Mouse (Mus musculus) kidney, adult 8-10 months (tissue): Measurements from ENCODE around the gene Carm1.
"Not testable (repeated sequence)": the region's sequence is repeated elsewhere in the genome, so short reads cannot be mapped to it uniquely, and the experiment has no call there.

Experiments used
- DNase-seq, 2 experiments: peaks; one replicate each; pipeline ENCODE4 v3.0.0; 2022

The Carm1 gene

GRCm38 (mm10) chr9:21539981-21540753 lies 6.5 kb upstream of the Carm1 start:
- no peak for DNase-seq

DNA sequence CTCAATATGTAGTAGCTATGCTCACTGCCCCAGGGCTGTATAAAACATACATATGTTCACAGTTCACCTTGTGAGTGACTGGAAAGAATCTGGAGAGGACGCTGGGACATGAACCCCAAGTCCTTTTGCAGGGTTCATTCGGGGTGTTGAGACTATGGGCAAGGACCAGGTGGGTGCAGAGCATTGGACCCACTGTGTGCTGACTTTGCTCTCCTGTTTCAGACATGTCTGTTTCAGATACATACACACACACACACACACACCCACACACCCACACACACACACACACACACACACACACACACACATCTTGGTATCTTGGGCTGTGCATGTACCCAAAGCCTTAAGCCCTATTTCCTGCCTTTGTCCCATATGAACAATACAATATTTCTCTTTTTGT lies 4.7 kb upstream of the Carm1 start:
- DNase-seq: not testable (repeated sequence)

DNA sequence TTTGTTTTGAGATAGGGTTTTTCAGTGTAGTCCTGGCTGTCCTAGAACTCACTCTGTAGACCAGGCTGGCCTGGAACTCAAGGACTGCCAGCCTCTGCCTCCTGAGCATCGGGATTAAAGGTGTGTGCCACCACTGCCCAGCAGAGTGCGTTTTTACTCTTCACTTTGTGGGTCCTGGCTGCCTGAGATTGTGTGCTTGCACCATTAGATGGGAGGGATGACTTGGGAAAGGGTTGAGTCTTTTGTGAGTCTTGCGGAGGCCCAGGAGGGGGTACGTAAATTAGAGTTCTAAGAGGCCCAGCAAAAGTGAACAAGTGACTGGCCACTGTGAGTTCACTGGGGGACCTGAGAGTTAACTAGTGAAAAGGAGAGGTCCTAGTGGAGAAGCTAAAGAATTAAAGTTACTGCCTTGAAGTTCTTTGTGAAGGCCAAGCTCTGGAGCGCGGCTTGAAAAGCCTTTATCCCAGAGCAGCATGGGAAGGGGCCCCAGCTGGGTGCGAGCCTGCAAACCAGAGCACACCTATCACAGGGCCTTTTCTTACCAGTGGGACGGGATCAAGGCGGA lies 1.3 kb upstream of the Carm1 start:
- DNase-seq: no peak

DNA sequence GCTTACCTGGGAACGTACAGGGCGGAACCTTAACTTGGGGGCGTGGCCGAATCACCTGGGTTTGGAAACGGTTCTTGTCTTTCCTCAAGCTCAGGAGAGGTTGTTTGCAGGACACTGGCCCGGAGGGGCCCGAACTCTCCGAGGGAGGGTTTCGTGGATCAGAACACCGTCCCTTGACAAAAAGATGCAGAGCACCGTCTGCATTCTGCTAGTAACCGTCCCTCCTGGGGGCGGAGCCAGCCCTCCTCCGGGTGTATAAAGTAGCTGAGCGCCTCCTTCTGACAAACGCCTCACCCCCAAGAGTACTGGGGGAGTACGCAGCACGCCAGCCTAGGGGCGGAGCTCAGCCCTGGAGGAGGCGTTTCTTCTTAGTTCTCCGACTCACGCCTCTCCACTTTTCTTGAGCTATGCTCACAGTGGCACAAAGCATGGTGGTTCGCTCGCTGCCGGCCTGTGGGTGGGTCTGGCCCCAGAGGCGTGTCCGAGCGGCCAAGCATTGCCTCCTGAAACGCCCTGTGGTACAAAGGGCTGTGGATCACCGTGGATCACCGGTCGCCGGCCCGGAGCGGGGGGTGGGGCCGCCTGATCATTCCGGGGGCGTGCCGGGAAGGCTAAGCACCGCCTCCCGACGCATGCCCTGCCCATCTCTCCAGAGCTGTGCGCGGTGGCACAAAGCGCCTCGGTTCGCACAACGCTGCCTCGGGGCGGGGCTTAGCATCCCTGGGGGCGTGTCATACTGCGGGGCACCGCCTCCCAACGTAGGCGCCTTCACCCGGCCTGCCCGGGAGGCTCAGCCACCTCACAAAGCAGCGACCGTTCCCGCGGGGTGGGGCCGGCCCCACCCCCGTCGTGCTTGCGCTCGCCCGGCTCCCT lies 542 bp upstream of the Carm1 start:
- DNase-seq: peak; percentile 99 to 100

- peak; percentile 52 to 56 for DNase-seq
These were observed 614 bp downstream of the Carm1 start for GRCm38 (mm10) chr9:21547075-21547941.

- DNase-seq: no peak
These were observed 4.4 kb downstream of the Carm1 start for GRCm38 (mm10) chr9:21551049-21551448.

GRCm38 (mm10) chr9:21553607-21554273 lies 7.0 kb downstream of the Carm1 start:
- no peak for DNase-seq

DNA sequence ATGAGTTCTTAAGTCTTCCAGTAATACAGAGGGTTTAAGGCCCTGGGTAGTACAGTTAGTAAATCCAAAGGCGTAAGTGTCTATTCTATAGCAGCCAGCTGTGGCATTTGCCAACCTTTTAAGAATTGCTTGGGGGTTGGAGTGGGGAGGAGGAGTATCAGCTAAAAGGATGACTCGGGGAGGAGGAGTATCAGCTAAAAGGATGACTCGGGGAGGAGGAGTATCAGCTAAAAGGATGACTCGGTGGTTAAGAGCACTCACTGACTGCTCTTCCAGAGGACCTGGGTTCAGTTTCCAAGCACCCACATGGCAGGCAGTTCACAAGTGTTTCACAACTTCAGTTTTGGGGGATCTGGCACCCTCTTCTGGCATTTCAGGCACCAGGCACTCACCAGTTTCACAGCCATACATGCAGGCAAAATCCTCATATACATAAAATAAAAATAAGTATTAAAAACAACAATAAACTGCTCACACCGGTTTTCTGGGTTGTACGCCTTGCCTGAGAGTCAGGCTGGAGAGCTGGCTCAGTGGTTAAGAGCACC lies 8.6 kb downstream of the Carm1 start:
- DNase-seq: no peak

DNA sequence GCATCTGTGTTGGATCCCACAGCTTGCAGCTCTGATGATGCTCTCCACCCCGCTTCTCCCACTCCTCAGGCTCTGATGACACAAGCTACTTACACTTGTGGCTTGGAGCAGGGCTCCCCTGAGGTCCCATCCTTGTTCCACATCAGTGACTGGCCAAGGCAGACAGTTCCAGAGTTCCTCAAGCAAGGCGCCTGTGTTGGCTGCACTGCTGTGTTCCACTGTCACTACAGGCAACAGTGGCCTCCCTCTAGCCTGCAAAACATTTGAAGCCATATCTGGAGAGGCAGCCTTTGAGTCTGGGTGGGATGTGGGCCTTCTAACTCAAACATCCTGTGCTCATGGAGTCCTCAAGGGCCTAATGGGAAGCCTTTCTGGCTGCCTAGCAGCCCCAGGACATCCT lies 10.3 kb downstream of the Carm1 start:
- DNase-seq: no peak

- DNase-seq: no peak
These were observed 10.9 kb downstream of the Carm1 start for GRCm38 (mm10) chr9:21557556-21557955.

DNA sequence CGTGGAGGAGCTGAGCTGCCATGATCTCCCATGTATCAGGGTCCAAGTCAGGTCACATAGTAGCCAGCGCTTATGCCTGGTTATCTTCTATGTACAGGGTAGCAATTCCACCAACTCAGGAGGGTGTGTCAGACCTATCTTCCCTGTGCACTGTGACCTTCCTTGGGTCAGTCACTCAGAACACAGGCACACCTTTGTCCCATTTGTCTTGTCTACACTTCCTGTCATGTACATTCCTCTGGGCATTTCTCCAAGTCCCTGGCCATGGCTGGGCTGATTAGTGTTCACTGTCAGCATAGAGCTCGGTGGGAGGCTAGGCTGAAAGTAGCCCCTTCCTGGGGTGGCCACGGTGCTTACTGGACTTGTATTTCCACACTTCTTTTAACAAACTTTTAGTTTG lies 11.7 kb downstream of the Carm1 start:
- peak in 1 of 2 experiments; percentile 26 for DNase-seq

DNA sequence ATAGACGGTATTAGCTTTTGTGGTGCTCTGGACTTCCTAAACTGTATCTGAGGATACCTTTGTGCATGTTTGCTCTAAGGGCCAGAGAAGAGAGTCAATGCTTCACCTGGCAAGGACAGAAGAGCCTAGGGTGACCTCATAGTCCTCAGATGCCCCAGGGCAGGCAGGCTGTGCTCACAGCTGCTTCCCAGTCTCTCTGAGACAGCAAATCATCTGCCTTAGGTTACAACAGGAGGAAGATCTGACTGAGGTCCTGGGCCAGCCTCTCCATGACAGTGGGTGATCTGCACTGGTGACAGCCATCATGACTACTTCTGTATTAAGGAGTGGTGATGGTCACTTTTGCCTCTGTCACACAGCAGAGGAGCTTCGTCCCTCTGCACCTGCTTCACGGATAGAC lies 12.5 kb downstream of the Carm1 start:
- no peak for DNase-seq

DNA sequence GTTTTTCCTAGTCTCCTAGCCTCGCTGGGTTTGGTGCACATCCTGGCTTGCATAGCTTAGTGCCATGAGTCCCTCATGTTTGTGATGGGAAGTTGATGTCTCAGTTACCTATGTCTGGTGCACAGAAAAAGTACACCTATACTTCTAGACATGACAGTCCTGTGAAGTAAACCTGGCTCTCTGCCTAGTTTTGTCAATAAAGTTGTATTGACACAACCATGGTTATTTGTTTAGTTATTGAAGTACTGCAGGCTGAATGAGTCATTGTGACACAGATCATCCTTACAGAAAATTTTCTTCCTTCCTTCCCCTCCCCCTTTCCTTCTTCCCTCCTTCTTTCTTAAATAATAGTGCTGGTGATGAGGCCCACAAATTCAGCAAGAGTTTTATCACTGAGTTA lies 17.7 kb downstream of the Carm1 start:
- DNase-seq: no peak

- no peak for DNase-seq
These were observed 18.4 kb downstream of the Carm1 start for GRCm38 (mm10) chr9:21565004-21565586.

DNA sequence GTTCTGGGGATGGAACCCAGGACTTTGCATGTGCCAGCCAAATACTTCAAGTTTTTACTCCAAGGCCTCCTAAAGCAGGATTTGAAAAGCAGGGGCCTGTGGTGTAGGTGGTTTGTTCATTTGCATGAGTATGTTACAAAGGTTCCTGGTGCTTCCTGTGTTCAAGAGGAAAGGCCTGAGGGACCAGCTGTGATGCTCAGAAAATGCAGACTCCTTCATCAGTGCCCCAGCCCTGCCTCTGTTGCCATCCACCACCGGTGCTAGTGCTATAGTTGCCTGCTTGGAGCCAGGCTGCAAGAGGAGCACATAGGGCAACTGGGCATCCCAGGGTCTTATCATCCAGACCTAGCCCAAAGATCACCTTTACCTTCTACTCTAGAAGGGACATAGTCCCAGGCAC lies 19.8 kb downstream of the Carm1 start:
- no peak for DNase-seq

- no peak for DNase-seq
These were observed 20.4 kb downstream of the Carm1 start for GRCm38 (mm10) chr9:21567051-21567450.

- DNase-seq: no peak
These were observed 22.1 kb downstream of the Carm1 start for GRCm38 (mm10) chr9:21568657-21569255.

- DNase-seq: no peak
These were observed 27.5 kb downstream of the Carm1 start for GRCm38 (mm10) chr9:21574012-21574801.

DNA sequence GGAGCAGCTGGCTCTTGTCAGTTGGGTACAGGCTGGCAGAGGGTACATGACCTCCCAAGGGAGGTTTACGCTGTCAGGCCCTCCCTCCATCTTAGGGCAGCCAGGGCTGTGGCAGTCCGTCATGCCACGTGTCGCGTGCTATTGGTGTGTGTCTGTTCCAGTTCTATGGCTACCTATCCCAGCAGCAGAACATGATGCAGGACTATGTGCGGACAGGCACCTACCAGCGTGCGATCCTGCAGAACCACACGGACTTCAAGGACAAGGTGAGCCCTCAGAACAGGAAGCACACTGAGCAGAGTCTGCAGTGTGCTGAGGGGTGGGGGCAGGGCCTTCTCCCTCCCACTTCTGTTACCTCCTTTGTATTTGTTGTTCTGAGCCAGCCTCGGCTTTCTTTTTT lies 28.6 kb downstream of the Carm1 start:
- DNase-seq: no peak

DNA sequence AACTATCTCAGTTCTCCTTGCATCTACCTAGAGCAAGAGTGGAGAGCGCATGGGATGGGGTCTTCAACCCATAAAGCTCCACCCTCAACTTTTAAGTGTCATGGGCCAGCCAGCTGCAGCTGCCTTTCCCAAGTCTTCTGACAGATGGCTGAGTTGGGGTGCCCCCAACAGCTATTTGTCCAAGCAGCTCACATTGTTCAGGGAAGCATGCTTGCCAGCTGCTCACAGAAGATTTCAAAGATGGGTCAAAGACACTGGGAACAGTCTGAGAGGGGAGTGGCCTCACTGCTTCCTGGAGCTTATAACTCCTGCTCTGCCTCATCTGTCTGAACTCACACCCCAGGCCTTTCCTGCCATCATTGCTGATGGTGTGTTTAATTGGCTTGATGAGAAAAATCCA lies 29.6 kb downstream of the Carm1 start:
- no peak for DNase-seq
